Mouse (Mus musculus): ENCODE results near the gene Olfr1393.
"Not testable (repeated sequence)": the region's sequence is repeated elsewhere in the genome, so short reads cannot be mapped to it uniquely, and the experiment has no call there.

Olfr1393 gene

DNA sequence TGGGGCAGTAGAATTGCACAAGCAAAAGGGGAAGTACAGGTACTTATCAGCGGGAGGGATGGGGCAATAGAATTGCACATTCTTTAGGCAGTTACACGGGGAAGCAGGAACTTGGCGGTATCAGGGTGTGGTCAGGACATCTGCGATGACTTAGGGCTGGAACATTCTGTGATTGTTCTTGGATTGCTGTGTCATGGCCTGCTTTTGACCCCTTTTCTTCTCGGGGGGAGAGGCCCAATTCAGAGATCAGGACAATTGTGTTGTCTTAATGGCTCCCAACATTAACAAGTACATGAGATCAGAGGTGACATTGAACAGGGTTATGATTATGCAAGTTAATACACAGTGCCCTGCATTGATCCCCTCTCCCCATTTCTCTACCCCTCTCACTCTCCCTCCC is 30.4 kb downstream of the Olfr1393 start:
- DNase-seq (ENCODE audit: low spot score) = not testable (repeated sequence)

DNA sequence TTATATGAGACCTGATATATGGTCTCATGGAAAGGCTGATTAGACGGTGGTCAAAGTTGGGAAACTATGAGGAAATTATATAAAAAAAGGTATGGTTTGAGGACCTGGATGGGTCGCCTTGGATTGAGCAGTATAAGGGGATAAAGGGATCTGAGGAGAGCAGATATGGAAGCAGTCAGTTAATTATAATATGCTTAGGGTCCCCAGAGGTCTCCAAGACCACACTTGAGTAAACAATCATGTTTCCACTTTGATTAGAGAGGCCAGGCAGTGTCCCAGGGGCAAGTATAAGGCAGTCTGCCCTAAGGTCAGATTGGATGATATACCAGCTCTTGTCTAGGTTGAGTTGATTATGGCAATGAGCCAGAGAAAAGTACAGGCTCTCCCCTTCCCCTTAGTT is 44.3 kb downstream of the Olfr1393 start, which contains the start of gene Olfr1391:
Olfr1391 (plus strand) TSS at position 301 of the 400 bp plus-strand sequence.
- no peak for DNase-seq (ENCODE audit: low spot score)

DNA sequence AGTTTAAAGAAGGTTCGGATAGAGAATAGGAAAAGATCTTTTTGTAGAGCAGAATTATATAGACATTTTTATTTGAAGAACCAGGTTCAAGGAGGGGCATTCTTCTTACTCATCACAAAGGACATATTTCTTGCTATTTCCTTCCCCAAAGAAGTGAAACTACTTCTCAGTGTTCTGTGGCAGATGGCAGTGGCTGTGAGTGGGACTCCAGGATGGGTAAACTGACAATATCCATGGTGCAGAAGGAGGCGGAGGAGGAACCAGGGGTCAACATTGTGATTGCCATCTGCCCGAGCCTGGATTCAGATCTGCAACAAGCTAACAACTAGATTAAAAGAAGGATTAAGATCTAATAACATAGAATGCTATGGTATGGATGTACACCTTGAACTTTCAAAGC is 48.6 kb downstream of the Olfr1393 start:
- no peak for DNase-seq (ENCODE audit: low spot score)

DNA sequence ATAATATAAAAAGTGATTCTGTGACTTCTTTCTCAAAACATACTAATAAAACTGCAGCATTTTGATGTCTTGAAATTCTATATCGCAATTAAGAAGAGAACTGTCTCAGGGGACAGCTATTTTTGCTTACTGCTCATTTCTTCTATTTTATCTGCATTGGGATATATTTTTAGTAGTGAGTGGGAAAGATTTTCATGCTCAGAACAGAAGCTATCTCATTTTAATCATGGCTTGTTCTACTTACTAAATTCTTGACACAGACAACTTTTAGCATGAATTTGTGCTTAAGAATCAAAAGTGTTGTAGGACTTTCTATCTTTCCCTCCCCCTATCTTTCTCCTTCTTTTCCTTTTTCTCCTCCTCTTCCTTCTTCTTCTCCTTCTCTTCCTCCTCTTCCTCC is 51.6 kb downstream of the Olfr1393 start:
- DNase-seq (ENCODE audit: low spot score) = no peak
